Mouse (Mus musculus): ENCODE results near the gene Gemin6. TPM values are rescaled to one million over a fixed set of nuclear protein-coding genes. Genes with fewer than 3 reads are reported as not detected.
A peak's percentile ranks its signal among the peaks of the same experiment; 100 is the strongest.
"Not testable (repeated sequence)": the region's sequence is repeated elsewhere in the genome, so short reads cannot be mapped to it uniquely, and the experiment has no call there.

The Gemin6 gene
- polyA plus RNA-seq, 1 experiment = 1.2 TPM

DNA sequence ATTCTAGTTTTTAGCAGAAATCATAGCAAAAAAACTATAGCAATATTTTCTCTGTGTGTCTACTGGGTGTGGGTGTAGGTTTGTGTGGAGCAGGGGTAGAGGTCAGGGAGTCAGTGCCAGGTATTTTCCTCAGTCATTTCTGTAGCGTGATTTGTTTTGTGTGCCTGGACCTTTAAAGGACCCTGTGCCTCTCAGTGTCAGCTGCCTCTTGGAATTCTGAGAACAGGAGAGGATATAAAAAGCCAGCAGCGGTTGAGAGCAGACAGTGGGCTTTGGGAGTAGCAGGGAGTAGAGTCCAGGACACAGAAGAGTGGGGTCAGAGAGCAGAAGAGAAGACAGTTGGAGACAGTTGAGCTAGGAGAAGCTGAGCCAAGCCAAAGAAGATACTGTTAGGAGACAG lies 4.1 kb upstream of the Gemin6 start:
- Histone ChIP-seq H3K27me3 (ENCODE audit: control insufficient read depth, insufficient read depth, low read length) (no peaks in the 10 kb centered on the region), H3K27ac (ENCODE audit: insufficient read depth, low read depth, low read length) (no peak overlapping the region), H3K36me3 (ENCODE audit: control insufficient read depth, insufficient read depth, low read length) (no peaks in the 10 kb centered on the region), H3K4me3 (ENCODE audit: low read depth, low read length) (no peak overlapping the region), H3K4me1 (ENCODE audit: control insufficient read depth, insufficient read depth, insufficient read length, low read length) (peaks cover 3% of the 10 kb centered on the region)
- 72% methylated on average over 2 of the region's 2 CpGs for WGBS
- TF ChIP-seq POLR2A (IDR thresholded peaks at IDR 0.05; ENCODE audit: low read depth, low read length) (no peak), CTCF (IDR thresholded peaks at IDR 0.05; ENCODE audit: extremely low read depth, insufficient read length, insufficient replicate concordance, low read depth, low read length) (no peak)

DNA sequence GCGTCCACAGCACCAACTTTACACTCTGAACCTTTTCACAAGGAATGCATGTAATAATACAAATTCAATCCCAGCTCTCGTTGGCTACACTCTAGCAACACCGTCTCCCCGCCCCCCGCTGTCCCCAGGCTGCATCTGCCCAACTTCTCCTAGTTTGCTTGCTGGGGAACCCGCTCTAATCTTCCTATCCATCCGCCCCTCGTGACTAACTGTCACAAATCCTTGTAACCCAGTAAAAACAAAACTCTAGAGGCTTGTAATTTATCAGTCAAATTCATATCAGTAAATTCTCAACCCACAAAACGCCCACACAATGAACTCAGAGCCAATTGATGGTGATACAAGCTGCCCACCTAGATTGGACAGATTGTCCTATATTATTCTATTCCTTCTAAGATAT lies 3.0 kb upstream of the Gemin6 start:
- TF ChIP-seq CTCF (IDR thresholded peaks at IDR 0.05; ENCODE audit: extremely low read depth, insufficient read length, insufficient replicate concordance, low read depth, low read length) (no peak), POLR2A (IDR thresholded peaks at IDR 0.05; ENCODE audit: low read depth, low read length) (no peak)
- H3K27me3 ChIP-seq (ENCODE audit: control insufficient read depth, insufficient read depth, low read length) = no peaks in the 10 kb centered on the region

DNA sequence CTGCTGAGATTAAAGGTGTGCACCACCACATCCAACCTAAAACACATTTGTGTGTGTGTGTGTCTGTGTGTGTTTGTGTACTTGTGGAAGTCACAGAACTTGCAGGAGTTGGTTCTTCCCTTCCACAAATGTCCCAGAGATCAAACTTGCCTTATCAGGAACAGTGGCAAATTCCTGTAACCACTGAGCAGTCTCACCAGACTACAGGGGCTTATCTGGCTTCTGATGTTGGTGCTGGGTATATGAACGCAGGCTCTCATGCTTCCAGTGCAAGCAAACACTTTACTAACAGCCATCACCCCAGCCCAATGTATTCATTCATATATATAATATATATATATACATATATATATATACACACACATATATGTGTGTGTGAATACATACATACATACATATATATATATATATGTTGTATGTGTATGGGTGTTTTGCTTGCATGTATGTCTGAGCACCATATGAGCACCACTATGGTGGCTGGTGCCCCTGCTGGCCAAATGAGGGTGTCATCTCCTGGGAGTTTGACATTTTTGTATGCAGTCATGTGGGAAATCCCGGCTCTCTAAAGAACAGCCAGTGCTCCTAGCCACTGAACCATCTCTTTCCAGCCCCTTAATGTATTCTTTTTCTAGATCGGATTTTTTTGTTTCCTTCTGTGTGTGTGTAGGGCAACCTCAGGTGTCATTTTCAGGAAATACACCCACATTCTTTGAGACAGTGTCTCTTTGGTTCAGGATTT lies 2.2 kb upstream of the Gemin6 start:
- WGBS = 57% methylated on average over 3 of the region's 3 CpGs
- Histone ChIP-seq H3K4me1 (ENCODE audit: control insufficient read depth, insufficient read depth, insufficient read length, low read length) (peaks cover 3% of the 10 kb centered on the region), H3K4me3 (ENCODE audit: low read depth, low read length) (no peak overlapping the region), H3K27me3 (ENCODE audit: control insufficient read depth, insufficient read depth, low read length) (no peaks in the 10 kb centered on the region), H3K36me3 (ENCODE audit: control insufficient read depth, insufficient read depth, low read length) (no peaks in the 10 kb centered on the region; the same call in none of the 2 replicates), H3K27ac (ENCODE audit: insufficient read depth, low read depth, low read length) (no peak overlapping the region)
- TF ChIP-seq POLR2A (IDR thresholded peaks at IDR 0.05; ENCODE audit: low read depth, low read length) (no peak), CTCF (IDR thresholded peaks at IDR 0.05; ENCODE audit: extremely low read depth, insufficient read length, insufficient replicate concordance, low read depth, low read length) (no peak)

More for the DNA sequence above, 3.0 kb upstream of the Gemin6 start:
- Histone ChIP-seq H3K4me3 (ENCODE audit: low read depth, low read length) (no peak overlapping the region), H3K36me3 (ENCODE audit: control insufficient read depth, insufficient read depth, low read length) (no peaks in the 10 kb centered on the region), H3K4me1 (ENCODE audit: control insufficient read depth, insufficient read depth, insufficient read length, low read length) (peaks cover 3% of the 10 kb centered on the region), H3K27ac (ENCODE audit: insufficient read depth, low read depth, low read length) (no peak overlapping the region)
- WGBS = 76% methylated on average over 9 of the region's 9 CpGs

DNA sequence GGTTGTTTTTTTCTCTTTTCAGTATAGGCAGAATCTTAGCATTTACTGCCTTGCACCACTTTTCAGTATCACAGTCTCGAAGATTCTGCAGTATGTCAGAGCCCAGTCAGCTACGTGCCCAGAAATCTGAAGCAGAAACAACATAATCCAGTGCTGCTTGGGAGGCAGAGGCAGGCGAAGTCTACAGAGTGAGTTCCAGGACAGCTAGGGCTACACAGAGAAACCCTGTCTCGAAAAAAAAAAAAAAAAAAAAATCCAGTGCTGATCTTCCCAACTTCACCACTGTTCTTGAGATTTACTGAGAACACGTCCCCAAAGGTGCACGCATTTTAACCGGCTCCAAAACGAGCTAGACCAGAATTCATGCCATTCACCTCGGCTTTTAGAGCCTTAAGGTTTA lies 412 bp upstream of the Gemin6 start:
- Histone ChIP-seq H3K36me3 (ENCODE audit: control insufficient read depth, insufficient read depth, low read length) (peaks cover 2% of the 10 kb centered on the region), H3K4me3 (ENCODE audit: low read depth, low read length) (peak overlapping the region; percentile 94), H3K27ac (ENCODE audit: insufficient read depth, low read depth, low read length) (peak overlapping the region; percentile 80), H3K27me3 (ENCODE audit: control insufficient read depth, insufficient read depth, low read length) (no peaks in the 10 kb centered on the region), H3K4me1 (ENCODE audit: control insufficient read depth, insufficient read depth, insufficient read length, low read length) (peaks cover 3% of the 10 kb centered on the region)
- TF ChIP-seq CTCF (IDR thresholded peaks at IDR 0.05; ENCODE audit: extremely low read depth, insufficient read length, insufficient replicate concordance, low read depth, low read length) (no peak), POLR2A (IDR thresholded peaks at IDR 0.05; ENCODE audit: low read depth, low read length) (no peak)
- WGBS = 3% methylated on average over 9 of the region's 9 CpGs

DNA sequence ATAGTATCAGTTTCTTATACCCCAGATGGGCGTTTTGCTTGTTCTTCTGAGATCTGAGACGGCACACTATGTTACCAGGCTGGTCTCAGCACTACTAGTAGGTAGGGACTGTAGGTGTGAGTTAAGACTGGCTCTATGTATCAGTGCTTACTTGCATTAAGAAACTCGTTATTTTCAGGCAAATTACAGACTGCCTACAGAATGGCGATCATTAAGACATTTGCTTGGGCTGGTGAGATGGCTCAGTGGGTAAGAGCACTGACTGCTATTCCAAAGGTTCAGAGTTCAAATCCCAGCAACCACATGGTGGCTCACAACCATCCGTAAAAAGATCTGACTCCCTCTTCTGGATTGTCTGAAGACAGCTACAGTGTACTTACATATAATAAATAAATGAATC lies 901 bp downstream of the Gemin6 start:
- not testable (repeated sequence) for H3K27ac ChIP-seq (ENCODE audit: insufficient read depth, low read depth, low read length); H3K36me3 ChIP-seq (ENCODE audit: control insufficient read depth, insufficient read depth, low read length); H3K27me3 ChIP-seq (ENCODE audit: control insufficient read depth, insufficient read depth, low read length); H3K4me1 ChIP-seq (ENCODE audit: control insufficient read depth, insufficient read depth, insufficient read length, low read length); H3K4me3 ChIP-seq (ENCODE audit: low read depth, low read length)
- WGBS = 21% methylated on average over 5 of the region's 5 CpGs

DNA sequence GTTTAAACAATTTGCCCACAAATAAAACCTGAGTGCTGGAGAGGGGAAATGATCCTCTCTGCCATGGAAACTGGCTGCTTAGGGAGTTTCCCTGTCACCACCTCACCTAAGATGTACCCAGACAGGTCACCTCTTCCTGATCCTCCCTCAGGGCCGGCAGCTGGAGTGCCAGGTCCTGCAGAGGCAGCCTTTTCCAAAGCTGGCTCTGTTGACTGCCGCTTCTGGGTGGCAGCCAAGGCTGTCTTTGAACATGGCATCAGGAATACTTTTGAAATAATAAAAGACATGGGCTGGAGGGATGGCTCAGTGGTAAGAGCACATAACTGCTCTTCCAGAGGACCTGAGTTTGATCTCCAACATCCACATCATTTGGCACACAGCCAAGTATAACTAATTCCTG lies 5.2 kb downstream of the Gemin6 start:
- no peak overlapping the region for H3K27ac ChIP-seq (ENCODE audit: insufficient read depth, low read depth, low read length)
- no peaks in the 10 kb centered on the region for H3K27me3 ChIP-seq (ENCODE audit: control insufficient read depth, insufficient read depth, low read length)
- WGBS = 36% methylated on average over 2 of the region's 2 CpGs
- peaks cover 22% of the 10 kb centered on the region for H3K4me1 ChIP-seq (ENCODE audit: control insufficient read depth, insufficient read depth, insufficient read length, low read length)
- no peak overlapping the region for H3K4me3 ChIP-seq (ENCODE audit: low read depth, low read length)
- peaks cover 2% of the 10 kb centered on the region for H3K36me3 ChIP-seq (ENCODE audit: control insufficient read depth, insufficient read depth, low read length)
- TF ChIP-seq POLR2A (IDR thresholded peaks at IDR 0.05; ENCODE audit: low read depth, low read length) (no peak), CTCF (IDR thresholded peaks at IDR 0.05; ENCODE audit: extremely low read depth, insufficient read length, insufficient replicate concordance, low read depth, low read length) (no peak)

DNA sequence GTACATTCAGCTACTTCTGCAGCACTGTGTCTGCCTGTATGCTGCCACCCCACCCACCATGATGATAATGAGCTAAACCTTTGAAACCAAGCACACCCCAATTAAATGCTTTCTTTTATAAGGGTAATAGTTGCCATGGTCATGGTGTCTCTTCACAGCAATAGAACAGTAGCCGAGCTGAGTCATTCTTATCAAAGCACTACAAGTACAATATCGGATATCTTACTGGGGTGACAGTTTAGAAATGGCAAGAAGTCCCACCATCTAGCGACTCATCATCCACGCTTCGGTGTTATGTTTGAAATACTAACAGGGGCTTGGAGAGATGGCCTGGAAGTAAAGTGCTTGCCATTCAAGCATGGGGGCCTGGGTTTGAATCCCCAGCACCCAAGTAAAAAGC lies 9.6 kb downstream of the Gemin6 start:
- Histone ChIP-seq H3K4me3 (ENCODE audit: low read depth, low read length) (no peak overlapping the region), H3K36me3 (ENCODE audit: control insufficient read depth, insufficient read depth, low read length) (peaks cover 7% of the 10 kb centered on the region), H3K27me3 (ENCODE audit: control insufficient read depth, insufficient read depth, low read length) (no peaks in the 10 kb centered on the region), H3K4me1 (ENCODE audit: control insufficient read depth, insufficient read depth, insufficient read length, low read length) (peaks cover 24% of the 10 kb centered on the region), H3K27ac (ENCODE audit: insufficient read depth, low read depth, low read length) (peak overlapping the region; percentile 40; the same call in 1 of the 2 replicates)
- WGBS = 65% methylated on average over 5 of the region's 5 CpGs
- TF ChIP-seq POLR2A (IDR thresholded peaks at IDR 0.05; ENCODE audit: low read depth, low read length) = no peak
- no peak for TF ChIP-seq CTCF (IDR thresholded peaks at IDR 0.05; ENCODE audit: extremely low read depth, insufficient read length, insufficient replicate concordance, low read depth, low read length)

Measured in small intestine, adult 2 months (tissue).